Mouse (Mus musculus) NIH3T3 (cell line): ENCODE measurements at regions not wholly inside any gene's neighbourhood (a gene's known extent, or its start where the extent isn't known, plus 50 kb on each side); places are given as distances from the start of the nearest gene placed in this dataset.

ENCODE experiments used
- DNase-seq: peaks from one replicate; pipeline ENCODE4 v3.0.0-alpha.2; 2012; ENCODE audit warnings: low read depth

DNA sequence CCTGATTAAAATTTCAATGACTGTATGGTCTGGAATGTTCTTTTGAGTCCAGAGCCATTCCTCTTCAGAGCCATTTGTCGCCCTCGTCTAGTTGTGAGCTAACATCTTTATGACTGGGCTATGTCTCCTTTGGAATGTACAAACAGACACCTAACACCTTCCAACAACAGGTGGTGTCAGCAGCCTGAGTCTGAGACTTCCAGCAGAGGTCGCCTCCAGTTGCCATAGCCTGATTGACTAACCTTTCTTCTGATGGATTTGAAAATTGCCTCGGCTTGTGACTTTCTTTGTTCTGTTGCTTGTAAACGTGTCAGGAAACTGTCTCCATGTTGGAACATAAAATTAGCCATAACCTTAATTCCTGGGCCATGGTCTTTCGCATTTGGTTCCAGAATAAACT lies 284.8 kb upstream of the Hs6st1 start:
- DNase-seq: no peak

DNA sequence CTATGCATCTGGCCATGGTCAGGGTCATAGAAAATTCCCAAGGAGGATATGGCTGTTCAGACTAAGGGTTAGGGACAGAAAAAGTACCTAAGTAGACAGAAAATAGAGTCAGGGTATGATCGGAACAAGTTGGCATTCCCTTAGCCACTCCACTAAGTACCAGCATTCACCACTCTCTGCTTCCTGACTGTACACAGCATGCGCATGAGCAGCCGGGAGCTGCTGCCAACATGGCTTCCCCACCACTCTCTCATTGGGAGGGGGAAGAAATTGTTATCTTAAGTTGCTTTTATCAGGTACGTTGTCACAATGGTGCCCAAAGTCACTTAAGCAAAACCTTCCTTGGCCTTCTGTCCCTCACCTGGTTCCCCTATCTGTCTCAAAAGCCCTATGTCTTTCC lies 282.0 kb upstream of the Hs6st1 start:
- no peak for DNase-seq

GRCm38 (mm10) chr1:35786668-35787213 lies 281.5 kb upstream of the Hs6st1 start:
- no peak for DNase-seq

DNA sequence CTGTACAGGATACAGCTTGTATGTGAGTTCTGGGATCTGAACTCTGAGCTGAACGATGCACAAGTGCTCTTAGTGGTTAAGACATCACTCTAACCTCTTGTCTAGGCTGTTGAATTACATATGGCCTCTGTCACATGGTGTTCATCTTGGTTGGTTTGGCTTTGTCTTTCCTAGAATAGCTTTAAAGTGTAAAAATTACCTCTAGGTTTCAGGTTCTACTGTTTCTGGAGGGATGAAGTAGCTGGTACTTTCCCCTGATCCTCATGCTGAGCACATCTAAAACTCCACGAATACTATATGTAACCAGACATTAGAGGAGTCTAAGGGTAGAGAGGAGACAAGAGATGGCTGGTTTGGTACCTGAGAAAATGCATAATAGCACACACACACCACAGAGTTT lies 271.1 kb upstream of the Hs6st1 start:
- DNase-seq: no peak

GRCm38 (mm10) chr1:35797526-35797925 lies 270.7 kb upstream of the Hs6st1 start:
- no peak for DNase-seq

DNA sequence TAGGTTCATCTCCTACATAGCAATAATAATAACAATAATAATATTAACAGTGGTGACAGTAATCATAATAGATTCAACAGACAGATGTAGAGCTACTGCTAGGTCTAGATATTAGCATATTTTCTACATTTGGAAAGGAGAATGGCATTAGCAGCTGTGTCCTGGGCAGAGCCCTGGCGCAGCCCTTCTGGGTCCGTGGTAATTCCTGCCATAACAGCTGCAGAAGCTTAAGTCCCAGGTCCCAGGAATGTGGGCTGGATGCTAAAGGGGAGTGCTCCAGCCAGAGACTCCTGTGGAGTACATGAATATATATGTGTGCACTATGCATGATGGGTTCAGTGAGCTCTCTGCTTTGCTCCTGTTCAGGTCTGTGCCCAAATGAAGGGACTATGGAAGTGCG lies 262.7 kb upstream of the Hs6st1 start:
- DNase-seq: no peak

GRCm38 (mm10) chr1:35806329-35806728 lies 261.9 kb upstream of the Hs6st1 start:
- DNase-seq: no peak

DNA sequence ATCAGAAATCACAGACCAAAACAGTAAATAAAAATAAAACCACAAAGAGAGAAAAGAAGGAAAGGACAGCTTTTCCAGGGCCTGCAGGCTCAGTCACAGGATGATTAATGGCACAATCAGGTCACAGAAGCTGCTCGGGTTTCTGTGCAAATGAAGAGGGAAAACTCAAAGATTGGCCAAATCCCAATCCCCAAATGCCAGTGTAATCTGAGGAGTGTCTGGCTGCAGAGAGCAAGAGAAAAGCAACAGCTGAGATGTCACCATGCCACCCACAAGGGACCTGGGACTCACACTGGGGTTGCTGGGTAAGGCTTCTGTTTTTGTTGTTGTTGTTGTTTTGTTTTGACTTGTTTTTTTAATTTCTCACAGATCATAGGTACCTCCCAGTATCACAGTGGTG lies 261.5 kb upstream of the Hs6st1 start:
- no peak for DNase-seq

DNA sequence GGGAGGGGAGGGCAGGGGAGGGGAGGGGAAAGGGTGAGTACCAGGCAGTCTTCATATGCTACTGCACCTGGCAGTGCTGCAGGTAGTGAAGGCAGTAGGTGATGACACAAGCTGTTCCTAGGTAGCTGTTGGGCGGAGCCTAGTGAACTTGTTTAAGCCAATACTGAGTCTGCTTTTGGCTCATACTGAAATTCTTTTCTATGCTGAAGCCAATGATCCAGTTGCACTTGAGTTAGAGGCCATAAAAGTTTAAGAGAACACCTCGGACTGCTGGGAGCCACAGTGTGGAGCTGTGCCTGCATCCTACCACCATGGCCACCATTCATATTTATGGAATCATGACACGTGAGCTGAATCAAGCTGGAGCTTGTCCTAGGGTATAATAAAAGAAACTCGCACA lies 259.3 kb upstream of the Hs6st1 start:
- DNase-seq: no peak

DNA sequence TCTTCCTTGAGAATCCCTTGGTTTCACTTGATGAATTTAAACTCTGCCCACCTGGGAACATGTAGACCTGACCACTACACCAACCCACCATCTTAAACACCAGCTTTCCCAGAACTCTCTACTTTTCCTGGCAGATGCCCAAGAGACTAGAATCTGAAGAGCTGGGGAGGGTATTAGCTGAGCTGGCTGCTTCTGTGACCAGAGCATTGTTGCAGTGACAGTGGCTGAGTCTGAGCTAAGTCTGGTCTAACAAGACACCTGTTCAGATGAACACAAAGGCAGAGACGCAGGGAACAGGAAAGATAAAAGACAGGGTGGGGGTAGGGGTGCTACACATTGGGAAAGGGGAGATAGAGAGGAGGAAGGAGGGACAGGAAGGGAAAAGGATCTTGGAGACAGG lies 258.9 kb upstream of the Hs6st1 start:
- no peak for DNase-seq

DNA sequence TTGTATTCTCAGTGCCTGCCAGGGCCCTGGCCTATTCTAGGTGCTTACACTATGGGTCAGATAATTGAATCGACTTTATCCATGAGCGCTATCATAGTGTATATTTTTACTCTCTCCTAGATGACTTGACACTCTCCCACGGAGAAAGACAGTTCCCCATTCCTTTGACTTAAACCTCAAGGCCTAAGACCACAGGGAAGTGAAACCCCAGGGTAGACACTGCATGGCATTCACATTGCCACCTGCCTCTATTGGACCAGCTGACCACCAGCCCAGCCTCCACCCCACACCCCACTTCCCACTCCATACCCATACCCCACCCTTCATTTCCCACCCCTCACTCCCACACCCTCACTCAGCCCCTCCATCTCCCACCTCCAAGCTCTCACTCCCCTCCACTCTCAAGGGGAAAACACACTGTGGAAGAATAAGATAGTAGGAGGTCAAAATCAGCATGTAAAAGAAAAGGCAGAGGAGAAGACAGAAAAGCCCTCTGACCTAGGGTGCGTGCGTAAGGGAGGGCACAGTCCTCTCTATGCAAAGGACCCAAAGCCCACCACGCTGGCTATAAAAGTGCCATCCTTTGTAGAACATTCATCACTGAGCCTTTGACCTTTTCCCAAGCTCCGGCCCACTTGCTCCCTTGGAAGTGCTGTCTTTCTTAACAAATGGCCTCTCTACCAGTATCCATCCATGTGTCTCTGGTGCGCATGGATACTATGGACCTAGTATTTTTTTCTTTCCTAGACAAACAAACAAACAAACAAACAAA lies 257.4 kb upstream of the Hs6st1 start:
- DNase-seq: no peak

GRCm38 (mm10) chr1:35811380-35811779 lies 256.8 kb upstream of the Hs6st1 start:
- DNase-seq: no peak

- DNase-seq: no peak
Observed at GRCm38 (mm10) chr1:35811795-35812194, 256.4 kb upstream of the Hs6st1 start.

- no peak for DNase-seq
Observed at GRCm38 (mm10) chr1:35813625-35814024, 254.6 kb upstream of the Hs6st1 start.

GRCm38 (mm10) chr1:35814207-35814606 lies 254.0 kb upstream of the Hs6st1 start:
- no peak for DNase-seq

DNA sequence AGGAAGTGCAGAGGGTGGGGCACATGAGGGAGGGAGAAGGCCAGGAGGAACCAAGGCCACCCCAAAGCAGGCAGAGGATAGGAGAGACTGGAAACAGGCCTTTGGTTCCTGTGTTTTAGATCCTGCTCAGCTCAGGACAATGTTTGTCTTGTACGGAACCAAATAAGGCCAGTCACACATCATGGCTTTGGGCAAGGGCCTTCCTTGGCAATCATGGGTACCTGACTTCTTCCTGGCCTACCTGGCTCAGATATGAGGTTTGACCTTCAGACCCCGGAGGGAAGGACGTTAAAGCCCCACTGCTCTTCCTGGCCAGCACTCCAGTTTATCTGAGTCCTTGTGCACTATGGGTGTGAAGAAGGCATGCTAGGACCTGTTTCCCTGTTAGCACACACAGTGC lies 253.4 kb upstream of the Hs6st1 start:
- no peak for DNase-seq

- no peak for DNase-seq
Observed at GRCm38 (mm10) chr1:35821791-35822190, 246.4 kb upstream of the Hs6st1 start.

DNA sequence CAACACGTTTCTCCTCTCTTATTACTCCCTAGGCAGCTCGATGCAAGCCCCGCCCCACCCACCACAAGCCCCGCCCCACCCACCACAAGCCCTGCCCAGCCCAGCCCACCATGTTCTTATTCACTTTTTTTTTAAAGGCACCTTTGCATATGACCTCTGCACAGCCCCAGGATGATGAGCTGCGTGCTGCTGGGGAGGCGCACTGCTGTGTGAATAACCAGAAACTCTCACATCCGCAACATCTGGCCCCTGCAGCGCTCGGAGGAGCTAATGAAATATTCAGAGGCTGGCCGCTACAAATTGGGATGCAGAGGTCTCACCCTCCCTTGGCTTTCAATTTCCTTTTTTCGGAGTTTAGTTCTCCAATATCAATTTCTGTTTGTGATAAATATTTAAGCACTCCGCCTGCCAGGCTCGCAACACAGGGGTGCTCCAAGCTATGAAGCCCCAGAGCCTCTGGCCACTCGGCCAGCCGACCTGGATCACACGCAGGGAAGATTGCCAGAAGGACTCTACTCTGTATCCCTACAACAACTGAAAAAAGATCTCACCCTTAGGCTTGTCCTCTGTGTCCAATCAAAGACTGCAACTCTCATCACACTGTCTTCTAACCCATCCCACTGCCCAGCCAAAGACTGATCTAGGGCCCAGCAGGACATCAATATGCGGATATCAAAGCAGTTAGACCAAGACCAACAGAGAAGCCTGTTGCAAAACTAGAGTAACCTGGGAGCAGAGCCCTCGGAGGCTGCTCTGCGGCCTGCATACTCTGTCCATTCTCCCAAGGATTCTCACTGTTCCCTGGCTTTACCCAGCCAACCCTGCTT lies 245.6 kb upstream of the Hs6st1 start:
- DNase-seq: no peak

- no peak for DNase-seq
Observed at GRCm38 (mm10) chr1:35823496-35823895, 244.7 kb upstream of the Hs6st1 start.

DNA sequence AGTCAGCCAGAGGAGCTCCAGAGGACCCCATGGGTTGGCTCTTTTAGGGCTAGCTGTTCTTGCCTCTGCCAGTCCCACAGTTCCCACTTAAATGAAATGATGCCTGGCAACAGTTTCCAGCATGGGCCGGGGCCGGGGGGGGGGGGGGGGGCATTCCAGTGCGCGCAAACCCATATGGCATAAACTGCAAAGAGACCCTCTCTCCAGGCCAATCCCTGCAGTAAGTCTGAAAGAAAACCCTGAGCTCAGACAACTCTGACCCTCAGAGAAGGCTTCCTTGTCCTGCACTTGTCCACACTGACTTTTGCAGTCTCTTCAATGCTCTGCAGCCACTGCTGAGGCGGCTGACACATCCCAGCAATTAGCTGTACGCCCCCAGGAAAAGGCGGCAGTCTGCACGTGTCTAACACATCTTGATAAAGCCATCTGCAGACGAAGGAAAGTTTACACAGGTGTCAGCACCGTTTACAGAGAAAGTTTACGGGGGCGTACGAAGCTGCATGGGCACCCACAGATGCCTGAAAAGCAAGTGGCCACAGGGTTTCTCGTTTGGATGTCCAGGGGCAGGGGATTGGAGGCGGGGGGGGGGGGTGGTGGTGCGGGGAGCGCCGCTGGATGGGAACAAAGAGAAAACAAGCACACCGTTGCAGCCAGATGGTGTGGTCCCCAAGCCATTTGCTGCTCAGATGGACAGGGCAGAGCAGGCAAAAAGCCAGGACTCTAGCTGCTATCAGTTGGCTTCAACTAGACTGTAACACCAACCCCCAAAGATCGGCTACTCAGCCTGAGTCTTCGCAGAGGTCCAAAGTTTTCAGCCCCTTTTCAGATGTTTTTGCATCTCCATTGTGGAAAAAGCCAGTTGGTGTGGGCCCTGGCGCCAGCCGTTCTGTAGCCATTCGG lies 244.0 kb upstream of the Hs6st1 start:
- no peak for DNase-seq

- DNase-seq: no peak
Observed at GRCm38 (mm10) chr1:35825531-35825966, 242.7 kb upstream of the Hs6st1 start.

GRCm38 (mm10) chr1:35826575-35827114 lies 241.6 kb upstream of the Hs6st1 start:
- DNase-seq: no peak
